Mouse (Mus musculus) CH12.LX (cell line): ENCODE results near the gene Dido1.

Experiments used
- CHD2 ChIP-seq: IDR thresholded peaks from 2 replicates; pipeline ENCODE4 v1.6.1; 2011; ENCODE audit warnings: low read length, improper control_type of control experiment
- CTCF ChIP-seq, 2 experiments: IDR thresholded peaks in 1 of 2; conservative IDR thresholded peaks in 1 of 2; 2 replicates each; pipeline ENCODE4 v1.5.1; 2011 to 2012; ENCODE audit warnings: low read depth in 2 of 2, low read length in 2 of 2, improper control_type of control experiment in 1 of 2, inconsistent platforms in 1 of 2, mild to moderate bottlenecking in 1 of 2, moderate library complexity in 1 of 2
- EP300 ChIP-seq: IDR thresholded peaks from 2 replicates; pipeline ENCODE4 v1.6.1; 2011; ENCODE audit warnings: low read length, improper control_type of control experiment
- NELFE ChIP-seq: IDR thresholded peaks from 2 replicates; pipeline ENCODE4 v1.6.1; 2011; ENCODE audit warnings: low read depth, low read length, improper control_type of control experiment
- ZNF384 ChIP-seq: IDR thresholded peaks from 2 replicates; pipeline ENCODE4 v1.6.1; 2012; ENCODE audit warnings: low read depth, low read length, improper control_type of control experiment, inconsistent platforms

DNA sequence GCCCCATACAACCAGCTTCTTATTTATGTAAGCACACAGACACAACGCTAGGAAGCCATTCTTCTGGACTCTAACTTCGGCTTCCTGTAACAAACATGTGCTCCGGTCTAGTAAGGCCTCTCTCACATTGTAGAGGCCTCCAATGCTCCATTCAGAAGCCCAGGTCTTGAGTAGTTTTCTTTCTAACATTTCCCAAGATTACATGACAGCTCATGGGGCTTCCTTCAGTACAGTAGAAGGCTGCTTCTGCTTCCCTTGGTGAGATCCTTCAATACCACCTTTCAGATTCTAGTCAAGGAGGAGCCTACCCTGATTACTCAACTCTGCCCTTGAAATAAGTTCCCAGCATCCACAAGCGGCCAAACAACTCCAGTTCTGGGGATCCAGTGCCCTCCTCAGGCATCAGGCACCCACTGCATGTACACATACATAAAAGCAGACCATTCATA lies 7.1 kb downstream of the Dido1 start:
- no peak for TF ChIP-seq NELFE
- no peak for TF ChIP-seq CHD2
- no peak for TF ChIP-seq EP300
- peak in 1 of 2 experiments; percentile 52; a peak in 2 of 4 replicates for TF ChIP-seq CTCF (conservative IDR thresholded peaks at IDR 0.05 in 1 of 2, IDR thresholded peaks at IDR 0.05 in 1 of 2; ENCODE audit: low read depth in 2 of 2, low read length in 2 of 2)
- no peak for TF ChIP-seq ZNF384
